Mouse (Mus musculus) heart, postnatal 0 days (tissue): ENCODE results near the gene Fdx1l.

Experiments
- CTCF ChIP-seq: IDR thresholded peaks from 2 replicates; pipeline ENCODE4 v1.5.1; 2016; ENCODE audit warnings: antibody characterized with exemption, control low read depth, low read depth
- EP300 ChIP-seq: IDR thresholded peaks from 2 replicates; pipeline ENCODE4 v1.6.1; 2016; ENCODE audit warnings: antibody characterized with exemption, low read depth

- TF ChIP-seq EP300: no peak
- no peak for TF ChIP-seq CTCF
These were observed 43.3 kb downstream of the Fdx1l start for GRCm38 (mm10) chr9:21030055-21030600.
